Mouse (Mus musculus): Measurements from ENCODE around the gene 2410131K14Rik. TPM values are rescaled to one million over a fixed set of nuclear protein-coding genes. Genes with fewer than 3 reads are reported as not detected.

Gene 2410131K14Rik
- polyA plus RNA-seq, 1 experiment from 2014 or later: 11.3 TPM

GRCm38 (mm10) chr5:118256981-118257380 is 12.0 kb downstream of the 2410131K14Rik start:
- no peak for DNase-seq (ENCODE audit: low spot score)
- Histone ChIP-seq H3K27ac (ENCODE audit: low read depth, low read length) (no peak overlapping the region), H3K4me3 (ENCODE audit: low read depth, low read length) (no peak overlapping the region), H3K27me3 (ENCODE audit: control insufficient read depth, insufficient read depth, low read length) (no peaks in the 10 kb centered on the region), H3K36me3 (ENCODE audit: control insufficient read depth, insufficient read depth, low read length) (0 out of 2 replicates have a peak, but pooled peaks cover 8% of the 10 kb centered on the region), H3K4me2 (replicated peaks; ENCODE audit: low read depth, low read length) (no peak overlapping the region), H3K9me3 (ENCODE audit: control insufficient read depth, low read length) (no peaks in the 10 kb centered on the region), H3K9ac (ENCODE audit: low read depth, low read length) (no peak overlapping the region), H3K4me1 (replicated peaks; ENCODE audit: control insufficient read depth, insufficient read depth, low read length) (no peaks in the 10 kb centered on the region)
- WGBS: 98% methylated on average over 4 of the region's 4 CpGs
- ATAC-seq (ENCODE audit: low FRiP score): no peak

- ATAC-seq (ENCODE audit: low FRiP score) (no peak), DNase-seq (ENCODE audit: low spot score) (no peak)
- Histone ChIP-seq H3K4me2 (replicated peaks; ENCODE audit: low read depth, low read length) (no peak overlapping the region), H3K4me3 (ENCODE audit: low read depth, low read length) (no peak overlapping the region), H3K9me3 (ENCODE audit: control insufficient read depth, low read length) (no peaks in the 10 kb centered on the region), H3K9ac (ENCODE audit: low read depth, low read length) (no peak overlapping the region), H3K27me3 (ENCODE audit: control insufficient read depth, insufficient read depth, low read length) (no peaks in the 10 kb centered on the region), H3K4me1 (replicated peaks; ENCODE audit: control insufficient read depth, insufficient read depth, low read length) (no peaks in the 10 kb centered on the region), H3K27ac (ENCODE audit: low read depth, low read length) (no peak overlapping the region), H3K36me3 (ENCODE audit: control insufficient read depth, insufficient read depth, low read length) (peaks cover 8% of the 10 kb centered on the region; the same call in 1 of the 2 replicates)
- WGBS: 70% methylated on average over 6 of the region's 6 CpGs
Observed at GRCm38 (mm10) chr5:118259152-118259551, 14.1 kb downstream of the 2410131K14Rik start.

DNA sequence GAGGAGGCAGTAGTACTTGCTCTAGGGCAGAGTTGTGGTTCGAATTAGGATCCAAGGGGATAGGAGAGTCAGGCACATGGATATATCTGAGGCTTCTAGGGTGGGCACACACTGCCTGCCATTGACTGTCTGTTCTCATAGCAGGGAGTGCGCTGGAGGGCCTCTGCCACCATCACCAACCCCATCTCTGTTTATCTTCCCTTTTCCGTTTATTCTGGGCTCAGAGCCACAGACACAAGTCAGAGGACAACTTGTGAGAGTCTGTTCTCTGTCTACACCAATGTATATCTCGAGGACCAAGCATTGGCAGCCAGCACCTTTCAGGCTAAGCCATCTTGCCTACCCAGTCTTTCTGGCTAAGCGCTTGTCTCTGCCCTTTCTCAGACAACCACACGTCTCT is 14.6 kb downstream of the 2410131K14Rik start:
- H3K4me3 ChIP-seq (ENCODE audit: low read depth, low read length): no peak overlapping the region
- no peaks in the 10 kb centered on the region for H3K27me3 ChIP-seq (ENCODE audit: control insufficient read depth, insufficient read depth, low read length)
- no peak overlapping the region for H3K9ac ChIP-seq (ENCODE audit: low read depth, low read length)
- peaks cover 8% of the 10 kb centered on the region; the same call in 1 of the 2 replicates for H3K36me3 ChIP-seq (ENCODE audit: control insufficient read depth, insufficient read depth, low read length)
- ATAC-seq (ENCODE audit: low FRiP score): no peak
- no peak overlapping the region for H3K27ac ChIP-seq (ENCODE audit: low read depth, low read length)
- no peak overlapping the region for H3K4me2 ChIP-seq (replicated peaks; ENCODE audit: low read depth, low read length)
- DNase-seq (ENCODE audit: low spot score): no peak
- 89% methylated on average over 6 of the region's 6 CpGs for WGBS
- no peaks in the 10 kb centered on the region for H3K9me3 ChIP-seq (ENCODE audit: control insufficient read depth, low read length)
- no peaks in the 10 kb centered on the region for H3K4me1 ChIP-seq (replicated peaks; ENCODE audit: control insufficient read depth, insufficient read depth, low read length)

DNA sequence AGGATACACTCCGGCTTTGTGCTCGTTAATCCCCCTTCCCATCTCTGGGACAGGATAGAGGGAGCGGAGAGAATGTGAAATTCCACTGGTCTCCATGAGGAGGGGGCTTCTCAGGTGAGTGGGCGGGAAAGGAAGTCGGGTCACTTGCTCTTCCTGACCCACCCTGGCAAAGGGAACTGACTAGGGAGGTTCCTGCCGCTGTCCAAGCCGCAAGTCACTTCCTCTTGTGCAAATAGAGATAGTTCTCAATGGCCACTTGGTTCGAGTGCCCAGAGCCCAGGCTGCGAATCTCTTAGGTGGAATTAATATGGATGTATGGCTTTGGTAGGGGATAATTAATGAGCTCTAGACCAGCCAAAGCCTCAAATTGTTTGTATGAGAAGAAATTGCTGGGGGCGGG is 15.0 kb downstream of the 2410131K14Rik start:
- no peaks in the 10 kb centered on the region for H3K9me3 ChIP-seq (ENCODE audit: control insufficient read depth, low read length)
- no peak overlapping the region for H3K4me3 ChIP-seq (ENCODE audit: low read depth, low read length)
- no peak overlapping the region for H3K9ac ChIP-seq (ENCODE audit: low read depth, low read length)
- WGBS: 87% methylated on average over 10 of the region's 10 CpGs
- DNase-seq (ENCODE audit: low spot score) (no peak), ATAC-seq (ENCODE audit: low FRiP score) (no peak)
- H3K4me1 ChIP-seq (replicated peaks; ENCODE audit: control insufficient read depth, insufficient read depth, low read length): no peaks in the 10 kb centered on the region
- H3K27ac ChIP-seq (ENCODE audit: low read depth, low read length): no peak overlapping the region
- no peak overlapping the region for H3K4me2 ChIP-seq (replicated peaks; ENCODE audit: low read depth, low read length)
- H3K27me3 ChIP-seq (ENCODE audit: control insufficient read depth, insufficient read depth, low read length): no peaks in the 10 kb centered on the region
- H3K36me3 ChIP-seq (ENCODE audit: control insufficient read depth, insufficient read depth, low read length): peaks cover 8% of the 10 kb centered on the region; the same call in 1 of the 2 replicates

GRCm38 (mm10) chr5:118260642-118261041 is 15.6 kb downstream of the 2410131K14Rik start:
- no peak overlapping the region for H3K27ac ChIP-seq (ENCODE audit: low read depth, low read length)
- WGBS: 91% methylated on average over 11 of the region's 11 CpGs
- peaks cover 8% of the 10 kb centered on the region; the same call in 1 of the 2 replicates for H3K36me3 ChIP-seq (ENCODE audit: control insufficient read depth, insufficient read depth, low read length)
- DNase-seq (ENCODE audit: low spot score): no peak
- H3K27me3 ChIP-seq (ENCODE audit: control insufficient read depth, insufficient read depth, low read length): no peaks in the 10 kb centered on the region
- no peaks in the 10 kb centered on the region for H3K9me3 ChIP-seq (ENCODE audit: control insufficient read depth, low read length)
- no peak overlapping the region for H3K9ac ChIP-seq (ENCODE audit: low read depth, low read length)
- H3K4me3 ChIP-seq (ENCODE audit: low read depth, low read length): no peak overlapping the region
- H3K4me2 ChIP-seq (replicated peaks; ENCODE audit: low read depth, low read length): no peak overlapping the region
- ATAC-seq (ENCODE audit: low FRiP score): no peak
- H3K4me1 ChIP-seq (replicated peaks; ENCODE audit: control insufficient read depth, insufficient read depth, low read length): no peaks in the 10 kb centered on the region

GRCm38 (mm10) chr5:118261181-118261580 is 16.2 kb downstream of the 2410131K14Rik start:
- H3K9me3 ChIP-seq (ENCODE audit: control insufficient read depth, low read length): no peaks in the 10 kb centered on the region
- H3K4me2 ChIP-seq (replicated peaks; ENCODE audit: low read depth, low read length): no peak overlapping the region
- no peak overlapping the region for H3K4me3 ChIP-seq (ENCODE audit: low read depth, low read length)
- ATAC-seq (ENCODE audit: low FRiP score) (no peak), DNase-seq (ENCODE audit: low spot score) (no peak)
- no peaks in the 10 kb centered on the region for H3K4me1 ChIP-seq (replicated peaks; ENCODE audit: control insufficient read depth, insufficient read depth, low read length)
- peaks cover 8% of the 10 kb centered on the region; the same call in 1 of the 2 replicates for H3K36me3 ChIP-seq (ENCODE audit: control insufficient read depth, insufficient read depth, low read length)
- H3K9ac ChIP-seq (ENCODE audit: low read depth, low read length): no peak overlapping the region
- no peak overlapping the region for H3K27ac ChIP-seq (ENCODE audit: low read depth, low read length)
- no peaks in the 10 kb centered on the region for H3K27me3 ChIP-seq (ENCODE audit: control insufficient read depth, insufficient read depth, low read length)
- WGBS: 98% methylated on average over 9 of the region's 9 CpGs

GRCm38 (mm10) chr5:118262418-118262817 is 17.4 kb downstream of the 2410131K14Rik start:
- no peaks in the 10 kb centered on the region for H3K27me3 ChIP-seq (ENCODE audit: control insufficient read depth, insufficient read depth, low read length)
- no peak overlapping the region for H3K9ac ChIP-seq (ENCODE audit: low read depth, low read length)
- H3K27ac ChIP-seq (ENCODE audit: low read depth, low read length): no peak overlapping the region
- DNase-seq (ENCODE audit: low spot score) (no peak), ATAC-seq (ENCODE audit: low FRiP score) (no peak)
- H3K4me3 ChIP-seq (ENCODE audit: low read depth, low read length): no peak overlapping the region
- no peaks in the 10 kb centered on the region for H3K9me3 ChIP-seq (ENCODE audit: control insufficient read depth, low read length)
- no peaks in the 10 kb centered on the region for H3K4me1 ChIP-seq (replicated peaks; ENCODE audit: control insufficient read depth, insufficient read depth, low read length)
- no peak overlapping the region for H3K4me2 ChIP-seq (replicated peaks; ENCODE audit: low read depth, low read length)
- 94% methylated on average over 8 of the region's 8 CpGs for WGBS
- peaks cover 6% of the 10 kb centered on the region; the same call in 1 of the 2 replicates for H3K36me3 ChIP-seq (ENCODE audit: control insufficient read depth, insufficient read depth, low read length)

GRCm38 (mm10) chr5:118264279-118264678 is 19.3 kb downstream of the 2410131K14Rik start:
- no peak for ATAC-seq (ENCODE audit: low FRiP score)
- H3K4me1 ChIP-seq (replicated peaks; ENCODE audit: control insufficient read depth, insufficient read depth, low read length): no peaks in the 10 kb centered on the region
- 82% methylated on average over 9 of the region's 9 CpGs for WGBS

GRCm38 (mm10) chr5:118265366-118265765 is 20.3 kb downstream of the 2410131K14Rik start:
- H3K27ac ChIP-seq (ENCODE audit: low read depth, low read length): no peak overlapping the region
- 86% methylated on average over 5 of the region's 5 CpGs for WGBS
- H3K36me3 ChIP-seq (ENCODE audit: control insufficient read depth, insufficient read depth, low read length): peaks cover 2% of the 10 kb centered on the region; the same call in 1 of the 2 replicates
- H3K4me3 ChIP-seq (ENCODE audit: low read depth, low read length): no peak overlapping the region
- H3K27me3 ChIP-seq (ENCODE audit: control insufficient read depth, insufficient read depth, low read length): no peaks in the 10 kb centered on the region
- DNase-seq (ENCODE audit: low spot score): no peak
- H3K4me1 ChIP-seq (replicated peaks; ENCODE audit: control insufficient read depth, insufficient read depth, low read length): no peaks in the 10 kb centered on the region
- no peak for ATAC-seq (ENCODE audit: low FRiP score)
- no peaks in the 10 kb centered on the region for H3K9me3 ChIP-seq (ENCODE audit: control insufficient read depth, low read length)
- no peak overlapping the region for H3K4me2 ChIP-seq (replicated peaks; ENCODE audit: low read depth, low read length)
- no peak overlapping the region for H3K9ac ChIP-seq (ENCODE audit: low read depth, low read length)

More at GRCm38 (mm10) chr5:118264279-118264678, 19.3 kb downstream of the 2410131K14Rik start:
- peaks cover 2% of the 10 kb centered on the region; the same call in 1 of the 2 replicates for H3K36me3 ChIP-seq (ENCODE audit: control insufficient read depth, insufficient read depth, low read length)
- H3K9me3 ChIP-seq (ENCODE audit: control insufficient read depth, low read length): no peaks in the 10 kb centered on the region
- no peak overlapping the region for H3K27ac ChIP-seq (ENCODE audit: low read depth, low read length)
- H3K27me3 ChIP-seq (ENCODE audit: control insufficient read depth, insufficient read depth, low read length): no peaks in the 10 kb centered on the region
- H3K4me3 ChIP-seq (ENCODE audit: low read depth, low read length): no peak overlapping the region
- no peak overlapping the region for H3K4me2 ChIP-seq (replicated peaks; ENCODE audit: low read depth, low read length)
- no peak for DNase-seq (ENCODE audit: low spot score)
- H3K9ac ChIP-seq (ENCODE audit: low read depth, low read length): no peak overlapping the region
